Mouse (Mus musculus) E14TG2a.4 (cell line): ENCODE data around the gene Adamtsl4.

Experiments used
- CTCF ChIP-seq: conservative IDR thresholded peaks from 2 replicates; pipeline ENCODE4 v1.5.1; 2014; ENCODE audit warnings: low read length
- NANOG ChIP-seq: IDR thresholded peaks from 2 replicates; pipeline ENCODE4 v1.6.1; 2014; ENCODE audit warnings: borderline replicate concordance, low read length, mixed read lengths
- POU5F1 ChIP-seq: IDR thresholded peaks from 2 replicates; pipeline ENCODE4 v1.6.1; 2014; ENCODE audit warnings: low read length, borderline replicate concordance

DNA sequence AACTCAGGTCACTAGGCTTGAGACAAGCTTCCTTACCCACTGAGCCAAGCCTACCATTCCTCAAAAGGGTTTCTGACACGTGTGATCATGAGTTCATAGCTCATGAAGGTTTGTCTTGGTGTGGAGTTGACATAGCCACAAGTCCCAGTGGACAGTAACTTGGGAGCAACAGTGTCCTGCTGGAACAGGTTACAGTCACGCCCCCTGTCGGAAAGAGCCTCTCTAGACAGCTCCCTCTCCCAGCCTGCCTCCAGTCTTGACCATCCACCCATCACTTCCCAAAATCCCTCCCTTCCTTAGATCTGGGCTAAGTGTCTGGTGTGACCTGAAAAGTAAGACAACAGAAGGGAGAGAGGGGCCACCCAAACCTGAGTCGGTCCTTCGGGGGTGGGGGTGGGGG is 4.8 kb downstream of the Adamtsl4 start:
- TF ChIP-seq CTCF: peak; percentile 38
- no peak for TF ChIP-seq NANOG
- no peak for TF ChIP-seq POU5F1
